Mouse (Mus musculus) mouse embryonic stem cell (cell line): ENCODE data around the gene Scn3b.

Source experiments
- in situ Hi-C, 2 experiments: fragments of 300-500 bp; cut with MboI; formaldehyde crosslinking; loops; 1 replicate in 1 of 2; 3 replicates in 1 of 2; pipeline ENCODE4 v1.14.3; 2019 to 2020; ENCODE audit warnings: low sequenced_read_pairs in 2 of 2, low pct_unique_long_range_greater_than_20kb in 1 of 2, mixed read lengths in 1 of 2; ENCODE audit not compliant: unreplicated experiment in 1 of 2

The Scn3b gene

DNA sequence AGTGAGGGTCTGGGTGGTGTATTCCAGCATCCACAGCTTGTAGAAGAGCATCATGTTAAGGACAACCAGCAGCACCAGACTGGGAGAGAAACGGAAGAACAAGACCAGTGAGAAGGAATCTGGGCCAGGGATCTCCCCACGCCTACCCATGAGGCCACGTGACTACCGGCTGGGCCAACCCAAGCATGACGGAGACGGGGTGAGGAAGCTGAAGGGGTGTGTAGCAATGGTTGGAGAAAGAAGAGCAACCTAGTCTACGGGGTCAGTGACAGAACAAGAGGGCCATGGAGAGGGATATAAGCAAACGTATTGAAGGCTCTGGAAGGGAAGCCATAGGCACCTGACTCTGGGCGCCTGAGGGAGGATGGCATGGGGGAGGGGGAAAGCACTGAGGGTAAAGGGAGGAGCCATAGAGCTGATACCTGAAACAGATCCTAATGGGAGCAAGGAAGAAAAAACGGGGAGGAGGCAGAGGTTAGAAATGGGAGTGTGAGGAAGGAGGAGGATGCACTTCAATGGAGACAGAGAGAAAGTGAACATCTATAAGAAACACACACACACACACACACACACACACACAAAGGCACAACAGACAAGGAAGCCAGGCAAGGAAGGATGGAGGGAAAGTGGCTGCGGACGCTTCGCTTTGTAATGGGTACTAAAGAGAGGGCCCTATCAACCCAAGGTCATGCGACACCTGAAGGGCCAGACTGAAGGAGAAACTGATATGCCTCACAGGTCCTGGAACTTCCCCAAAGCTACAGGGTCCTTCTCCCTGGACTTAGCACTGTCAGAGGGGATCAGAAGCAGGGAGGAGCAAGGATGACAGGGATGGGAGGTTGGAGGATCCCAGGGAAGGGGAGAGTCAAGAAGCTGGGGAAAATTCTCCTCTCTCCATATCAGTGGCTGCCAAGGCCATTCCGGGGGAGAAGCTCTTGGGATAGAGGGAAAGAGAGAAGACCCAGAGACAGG lies 31.3 kb downstream of the Scn3b start:
- in situ Hi-C loops, result no loop called here

DNA sequence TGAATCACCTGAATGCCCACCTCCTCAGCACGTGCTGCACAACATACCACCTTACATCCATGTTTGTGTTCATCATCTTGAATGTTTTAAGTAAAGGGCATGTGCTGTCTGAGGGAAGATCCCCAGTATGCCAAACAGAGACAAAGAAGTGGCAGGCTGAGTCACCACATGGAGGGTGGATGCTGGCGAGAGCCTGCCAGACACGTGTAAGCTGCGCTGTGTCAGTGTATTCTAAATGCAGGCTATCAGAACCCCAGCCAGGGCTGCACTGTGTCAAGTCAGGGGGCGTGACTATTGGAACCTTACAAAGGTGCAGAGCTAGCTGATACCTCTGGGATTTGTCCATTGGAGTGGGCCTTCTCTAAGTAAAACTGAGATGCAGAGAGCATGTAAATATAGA lies 32.5 kb downstream of the Scn3b start:
- in situ Hi-C loops, result no loop called here

DNA sequence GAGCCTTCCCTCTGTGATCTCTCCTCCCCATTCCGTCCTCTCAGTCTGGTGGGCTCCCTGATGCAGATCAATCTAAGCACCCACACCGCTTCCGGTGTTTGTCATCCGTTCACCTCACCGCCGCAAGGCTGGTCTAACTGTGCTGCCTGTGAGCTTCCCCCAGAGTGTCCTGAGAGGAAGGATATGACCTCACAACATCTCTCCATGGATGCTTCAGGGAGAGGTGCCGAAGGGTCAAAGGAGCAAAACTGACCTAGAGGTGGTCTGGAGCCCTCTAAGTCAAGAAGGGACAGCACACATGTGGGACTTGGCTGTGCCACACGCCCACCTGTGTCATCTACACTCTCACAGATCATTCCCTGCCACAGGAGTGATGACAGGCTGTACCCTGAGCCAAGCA lies 33.4 kb downstream of the Scn3b start:
- in situ Hi-C loops, result no loop called here

DNA sequence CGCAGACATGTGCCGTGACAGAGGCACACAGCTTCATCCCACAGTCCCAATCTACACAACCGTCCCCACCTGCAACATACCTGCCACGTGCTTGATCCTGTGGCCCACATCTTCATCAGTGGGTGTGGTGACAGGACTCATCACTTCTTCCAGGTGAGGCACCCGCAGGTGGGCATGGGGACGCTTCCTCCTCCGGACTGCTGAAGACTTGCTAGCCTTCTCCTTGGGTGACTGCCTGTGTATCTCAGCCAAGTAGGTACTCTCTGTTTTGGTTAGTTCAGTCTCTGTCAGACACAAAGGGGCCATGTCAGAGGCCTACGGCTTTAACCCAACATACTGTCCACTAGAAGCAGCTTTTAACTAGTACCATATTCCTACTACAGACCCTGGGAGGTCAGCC lies 35.2 kb downstream of the Scn3b start:
- in situ Hi-C loops, result no loop called here

DNA sequence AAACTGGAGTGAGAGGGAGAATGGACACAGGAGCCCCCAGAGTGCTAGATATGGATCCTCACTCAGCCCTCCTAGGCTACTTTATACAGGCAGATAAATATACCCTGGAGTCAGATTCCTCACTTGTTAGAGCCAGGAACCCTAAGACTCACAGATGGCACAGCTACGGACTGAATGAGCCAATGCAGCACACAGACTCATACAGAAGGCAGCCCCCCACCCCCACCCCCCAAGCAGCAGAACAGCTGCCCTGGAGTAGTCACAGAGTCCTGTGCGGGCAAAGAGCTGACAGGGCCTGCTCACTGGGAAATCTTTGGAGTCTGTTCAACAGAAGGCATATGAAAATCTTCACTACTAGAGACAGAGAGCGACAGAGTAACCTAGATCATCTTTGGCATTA lies 38.3 kb downstream of the Scn3b start:
- in situ Hi-C loops, result no loop called here

DNA sequence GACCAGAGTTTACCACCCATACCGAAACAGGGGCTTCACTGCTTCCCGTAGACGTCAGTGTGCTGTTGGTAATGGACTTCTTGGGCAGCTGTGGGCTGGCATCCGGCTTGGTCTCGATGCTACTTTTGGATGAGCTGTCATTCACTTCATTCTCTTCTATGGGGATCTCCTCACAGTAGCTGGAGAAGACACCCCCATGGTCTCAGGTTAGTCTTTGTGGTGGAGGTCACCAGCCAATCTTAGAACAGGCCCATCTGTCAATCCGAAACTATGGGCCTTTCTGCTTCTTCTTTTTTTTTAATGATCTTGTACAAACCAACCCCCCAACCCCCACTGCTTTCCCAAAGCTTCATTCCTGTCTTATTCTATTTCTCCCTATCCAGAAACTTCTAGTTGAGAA lies 40.9 kb downstream of the Scn3b start:
- in situ Hi-C loops, result no loop called here

DNA sequence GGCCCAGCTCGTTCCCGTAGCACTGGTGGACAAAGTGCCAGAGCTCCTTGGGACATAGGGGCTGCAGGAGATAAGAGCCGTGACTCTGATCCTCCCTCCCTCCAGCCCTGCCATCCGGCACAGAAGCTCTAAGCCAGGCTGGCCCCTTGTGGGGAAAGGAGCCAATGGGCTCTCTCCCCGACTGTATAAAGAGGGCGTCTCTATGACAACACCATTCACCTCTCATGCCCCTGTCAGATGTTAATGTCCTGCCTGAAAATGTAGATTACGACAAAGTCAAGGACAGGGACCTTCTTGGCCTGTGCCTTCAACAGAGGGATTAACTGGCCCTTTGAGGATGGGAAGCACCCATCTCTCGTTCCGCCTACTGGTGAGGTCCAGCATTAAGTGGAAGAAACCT lies 42.8 kb downstream of the Scn3b start:
- in situ Hi-C loops, result no loop called here

DNA sequence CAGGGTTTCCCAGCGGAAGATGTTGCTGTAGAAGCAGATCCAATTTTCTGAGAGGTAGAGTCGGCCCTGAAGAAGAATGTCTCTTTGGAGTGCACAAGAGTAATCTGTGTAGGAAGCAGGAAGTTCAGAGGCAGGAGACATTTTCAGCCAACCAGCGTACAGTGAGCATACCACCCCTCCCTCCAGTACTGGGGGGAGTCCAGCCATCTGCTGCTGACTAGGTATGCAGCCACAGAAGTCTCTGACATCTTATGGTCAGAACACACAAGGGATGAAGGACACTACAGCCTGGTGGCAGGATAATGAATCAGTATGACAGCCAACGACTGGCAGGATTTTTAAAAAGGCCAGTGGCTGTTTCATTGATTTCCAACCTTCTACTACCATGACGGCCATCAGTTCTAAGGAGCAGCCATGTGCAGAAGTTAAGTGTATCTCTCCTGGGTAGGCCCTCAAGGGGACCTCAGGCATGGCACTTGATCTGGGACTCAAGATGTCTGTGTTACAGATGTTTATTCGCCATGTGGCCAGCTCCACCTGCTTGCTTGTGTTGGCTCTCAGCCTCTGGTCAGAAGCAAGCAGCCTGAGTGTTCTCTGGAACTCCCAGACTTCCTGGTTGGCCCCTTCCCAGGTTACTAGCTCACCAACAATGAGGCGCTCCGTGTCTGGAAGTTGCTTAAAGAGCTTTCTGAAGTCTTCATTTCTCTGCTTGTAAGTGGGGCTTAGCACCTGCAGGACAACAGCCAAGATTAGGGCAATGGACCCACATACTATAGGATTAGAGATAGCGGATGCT lies 48.0 kb downstream of the Scn3b start:
- in situ Hi-C loops, result no loop called here

DNA sequence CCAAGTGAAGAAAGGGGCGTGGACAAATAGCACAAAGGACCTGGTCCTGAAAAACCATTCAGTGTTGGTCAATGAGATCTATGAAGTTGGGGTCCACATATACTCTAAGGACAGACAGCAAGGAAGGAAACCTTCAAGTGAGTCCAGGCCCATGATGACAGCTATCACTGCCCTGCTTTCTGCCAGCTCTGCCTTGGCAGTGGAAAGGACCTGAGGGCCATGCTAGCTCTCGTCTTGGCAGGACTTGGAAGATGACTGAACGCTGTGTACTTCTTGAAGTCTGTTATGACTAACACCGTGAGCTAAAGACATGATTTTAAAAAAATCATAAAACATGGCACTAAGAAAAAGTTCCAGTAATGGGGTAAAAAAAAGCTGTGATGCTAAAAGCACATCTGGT lies 48.7 kb downstream of the Scn3b start:
- in situ Hi-C loops, result no loop called here

DNA sequence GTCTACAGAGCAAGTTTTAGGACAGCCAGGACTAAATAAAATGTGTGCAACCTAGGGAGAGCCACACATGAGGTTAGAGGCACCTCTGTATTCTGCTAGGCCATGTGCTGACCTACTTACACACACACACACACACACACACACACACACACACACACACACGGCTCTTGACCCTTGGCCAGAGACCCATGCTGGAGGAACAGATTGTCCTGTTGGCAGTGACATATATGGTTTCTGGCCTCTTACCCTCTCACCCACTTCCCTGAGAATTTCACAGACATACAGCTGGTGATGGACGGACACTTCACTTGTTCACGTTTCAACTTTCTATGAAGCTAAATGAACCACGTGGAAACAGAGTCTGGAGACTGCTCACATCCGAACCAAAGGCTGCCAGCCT lies 49.8 kb downstream of the Scn3b start:
- in situ Hi-C loops, result no loop called here

DNA sequence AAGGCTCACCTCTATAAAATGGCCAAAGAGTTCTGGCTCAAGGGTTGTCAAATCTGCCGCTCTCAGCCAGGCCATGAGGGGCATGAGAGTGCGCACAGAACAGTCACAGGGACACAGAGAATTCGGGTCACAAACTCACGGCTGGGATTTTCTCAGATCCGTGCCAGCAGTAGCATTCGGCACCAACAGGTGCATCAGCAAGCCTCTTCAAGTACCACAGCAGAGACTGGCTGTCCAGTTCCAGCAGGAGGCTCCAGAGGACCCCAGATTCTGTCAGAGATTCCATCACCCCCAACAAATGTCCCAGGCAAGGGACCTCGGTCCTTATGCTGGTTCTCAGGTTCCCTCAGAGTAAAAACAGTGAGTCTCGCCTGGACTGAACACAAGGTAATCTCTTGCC lies 51.4 kb downstream of the Scn3b start:
- in situ Hi-C loops, result no loop called here

DNA sequence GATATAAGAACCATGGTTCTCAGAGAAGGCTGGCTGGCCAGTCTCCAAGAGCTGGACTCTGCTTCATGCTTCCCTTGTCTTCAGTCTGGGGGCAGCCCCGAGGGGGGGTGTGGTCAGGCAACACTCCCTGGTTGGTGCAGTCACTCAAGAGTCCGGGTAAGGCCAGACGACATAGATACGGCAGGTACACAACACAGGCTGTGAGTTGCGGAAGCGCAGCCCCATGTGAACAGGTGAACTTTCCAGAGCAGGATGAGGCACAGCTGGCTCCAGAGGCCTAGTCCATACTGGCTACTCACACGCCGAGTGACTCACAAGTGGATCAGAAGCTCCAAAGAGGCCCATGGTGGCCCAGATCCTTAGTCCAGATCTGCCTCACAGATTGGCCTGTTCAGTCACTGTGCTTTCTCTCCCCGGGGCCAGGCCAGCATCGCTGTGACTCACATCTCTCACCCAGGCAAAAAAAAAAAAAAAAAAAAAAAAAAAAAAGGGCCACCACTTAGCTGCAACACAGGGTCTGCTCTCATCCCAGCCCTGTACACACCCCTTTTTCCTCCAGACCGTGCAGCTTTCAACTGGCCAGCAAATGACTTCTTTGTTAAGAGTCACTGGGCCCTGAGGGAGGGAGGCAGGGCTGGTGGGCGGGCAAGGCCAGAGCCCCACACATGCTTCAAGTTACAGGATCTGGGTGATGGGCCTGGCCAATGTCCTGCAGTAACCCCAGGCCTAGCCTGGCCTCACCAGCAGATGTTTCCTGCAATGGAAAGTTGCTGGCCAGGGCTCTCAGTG lies 52.1 kb downstream of the Scn3b start:
- in situ Hi-C loops, result no loop called here

DNA sequence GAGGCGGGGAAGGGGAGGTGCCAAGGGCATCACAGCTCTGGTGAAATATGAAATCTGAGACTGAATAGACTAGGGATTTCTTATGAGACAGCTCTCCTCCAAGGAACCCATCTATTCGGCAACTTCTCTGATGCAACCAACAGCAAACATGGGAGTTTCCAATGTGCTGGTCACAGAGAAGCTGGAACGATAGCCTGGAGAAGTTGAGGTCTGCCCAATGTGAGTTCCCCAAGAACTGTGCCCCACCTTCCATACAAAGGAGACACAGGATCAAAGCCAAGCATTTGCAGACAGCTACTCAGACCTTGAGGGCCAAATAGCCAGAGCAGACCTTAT lies 52.6 kb downstream of the Scn3b start:
- in situ Hi-C loops, result no loop called here

DNA sequence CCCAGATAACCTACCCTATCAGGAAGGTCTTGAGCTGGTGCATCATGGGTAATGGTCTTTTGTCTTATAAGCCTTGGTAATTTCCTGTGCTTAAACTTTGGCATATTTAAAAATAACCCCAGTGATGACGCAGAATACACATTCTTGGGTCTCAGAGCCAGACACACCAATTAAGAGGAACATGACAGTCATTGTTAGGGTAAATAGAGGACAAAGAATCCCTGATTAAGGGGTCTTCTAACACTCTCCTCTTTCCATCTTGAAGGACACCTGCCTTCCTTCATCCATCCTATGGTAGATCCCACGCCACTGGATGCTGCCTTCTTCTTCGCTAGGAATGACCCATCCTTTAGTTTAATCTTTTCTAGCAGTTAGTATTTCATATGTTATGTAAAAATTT lies 53.4 kb downstream of the Scn3b start:
- in situ Hi-C loops, result no loop called here

DNA sequence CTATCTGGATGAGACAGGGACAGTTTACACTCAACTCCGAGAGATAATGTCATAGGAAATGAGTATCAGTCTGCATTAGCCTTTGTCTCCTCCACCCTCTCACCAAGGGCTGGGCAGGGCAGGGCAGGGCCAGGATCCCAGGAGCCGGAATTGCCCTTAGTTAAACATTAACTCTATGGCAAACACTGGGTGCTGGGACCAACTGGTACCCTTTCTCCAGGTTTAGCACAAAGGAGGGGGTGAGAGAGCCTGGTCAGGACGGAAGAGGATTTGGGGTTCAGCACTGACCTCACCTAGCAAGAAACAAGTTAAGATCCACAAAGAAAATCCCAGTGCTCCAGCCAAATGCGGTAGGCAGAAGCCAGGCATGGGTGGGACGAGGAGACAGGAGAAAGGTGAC lies 54.2 kb downstream of the Scn3b start:
- in situ Hi-C loops, result no loop called here

DNA sequence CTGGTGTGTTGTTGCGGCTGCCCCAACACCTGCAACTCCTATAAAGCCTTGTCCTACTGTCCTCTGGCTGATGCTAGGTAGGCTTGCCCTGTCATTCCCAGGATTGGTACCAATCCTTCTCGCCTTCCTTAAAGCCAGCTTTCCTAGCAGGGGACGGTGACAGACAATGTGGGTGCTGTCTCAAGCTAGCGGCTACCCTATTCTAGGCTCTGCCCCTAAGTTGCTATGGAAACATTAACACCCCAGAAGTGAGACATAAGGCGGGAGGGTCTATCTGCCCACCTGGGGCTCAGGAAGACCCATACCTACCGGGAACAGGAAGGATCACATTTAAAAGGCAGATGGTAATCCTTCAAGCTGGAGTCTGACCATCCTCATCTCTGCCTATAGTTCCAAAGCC lies 54.8 kb downstream of the Scn3b start:
- in situ Hi-C loops, result no loop called here

DNA sequence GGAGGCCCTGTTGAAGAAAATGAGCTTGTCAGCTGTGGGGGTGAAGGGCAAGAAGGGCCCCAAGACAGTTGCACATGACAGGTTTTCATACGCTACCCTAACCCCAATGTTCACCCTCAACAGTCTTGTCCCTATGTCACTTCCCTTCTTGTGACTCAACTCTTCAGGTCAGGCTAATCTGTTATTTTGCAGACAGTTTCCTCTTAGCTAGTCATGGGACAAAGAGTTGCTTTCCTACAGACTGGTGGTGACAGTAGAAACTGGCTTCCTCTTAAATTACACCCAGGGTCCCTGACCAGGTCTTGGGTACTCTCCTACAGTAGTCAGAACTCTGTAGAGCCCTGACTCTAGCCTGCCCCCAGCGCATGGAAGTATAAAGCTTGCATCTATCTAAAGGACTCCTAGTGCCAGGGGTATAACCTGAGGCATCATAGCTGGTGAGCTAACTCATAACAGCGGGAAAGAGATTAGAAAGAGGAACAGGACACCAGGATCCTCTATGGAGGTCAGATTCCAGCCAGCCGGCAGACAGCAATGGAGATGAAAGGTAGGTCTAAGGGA lies 55.3 kb downstream of the Scn3b start:
- in situ Hi-C loops, result no loop called here

DNA sequence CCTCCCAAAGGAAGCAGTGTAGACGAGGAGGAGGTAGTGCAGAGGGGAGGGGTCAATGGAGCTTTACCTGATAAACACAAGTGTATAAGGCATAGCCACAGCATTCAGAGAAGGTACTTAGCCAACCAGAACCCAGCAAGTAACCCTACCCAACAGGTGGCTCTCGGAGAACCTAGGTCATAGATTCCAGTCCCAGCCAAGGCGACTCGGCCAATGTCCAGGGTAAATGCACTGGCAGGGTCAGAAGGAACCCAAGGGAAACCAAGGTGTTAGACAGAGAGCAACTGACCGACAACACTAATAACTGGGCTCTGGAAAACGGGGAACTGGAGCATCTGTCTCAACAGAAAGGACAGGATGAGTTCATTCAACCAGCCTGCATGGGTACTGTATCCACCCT lies 55.8 kb downstream of the Scn3b start:
- in situ Hi-C loops, result no loop called here
